Mouse (Mus musculus): ENCODE measurements around the gene Dscaml1.

The Dscaml1 gene

GRCm38 (mm10) chr9:45517993-45518705, 91.7 kb downstream of the Dscaml1 start:
- no peak for DNase-seq

GRCm38 (mm10) chr9:45519841-45520240, 93.4 kb downstream of the Dscaml1 start:
- DNase-seq: no peak

GRCm38 (mm10) chr9:45522866-45523265, 96.4 kb downstream of the Dscaml1 start:
- DNase-seq: no peak

GRCm38 (mm10) chr9:45524505-45524904, 98.1 kb downstream of the Dscaml1 start:
- DNase-seq: no peak

DNA sequence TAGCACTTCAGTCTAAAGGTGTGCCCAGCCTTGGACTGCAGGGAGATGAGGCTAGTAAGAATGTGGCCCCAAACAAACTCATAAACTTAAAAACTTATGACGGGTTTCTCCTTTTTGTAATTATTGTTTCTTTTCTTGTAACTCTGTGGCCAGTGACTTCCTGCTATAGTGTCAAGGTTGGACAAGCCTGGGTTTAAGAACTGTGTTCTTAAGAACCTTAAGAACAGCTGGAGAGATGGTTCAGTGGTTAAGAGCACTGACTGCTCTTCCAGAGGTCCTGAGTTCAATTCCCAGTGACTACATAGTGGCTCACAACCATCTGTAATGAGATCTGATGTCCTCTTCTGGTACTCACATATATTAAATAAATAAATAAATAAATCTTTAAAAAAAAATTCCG, 106.8 kb downstream of the Dscaml1 start:
- no peak for DNase-seq

- no peak for DNase-seq
Measured at GRCm38 (mm10) chr9:45534472-45534988, 108.1 kb downstream of the Dscaml1 start.

DNA sequence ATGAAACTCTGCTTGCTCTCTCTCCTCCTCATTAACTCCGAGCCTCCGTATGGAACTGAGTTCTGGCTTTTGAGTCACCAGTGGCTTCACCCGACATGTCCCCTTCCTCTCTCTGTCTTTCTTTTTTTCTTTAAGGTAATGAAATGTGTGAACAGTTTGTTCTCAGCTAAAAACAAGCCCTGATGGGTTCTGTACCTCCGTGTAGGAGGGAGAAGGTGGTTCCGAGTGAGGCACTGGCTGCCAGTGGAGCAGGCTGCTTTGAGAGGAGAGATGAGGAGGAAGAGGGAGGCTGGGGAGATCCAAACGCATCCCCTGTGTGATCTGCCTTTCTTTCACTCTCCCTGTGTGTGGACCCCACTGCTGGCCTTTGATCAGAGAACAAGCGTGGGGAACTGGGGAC, 111.2 kb downstream of the Dscaml1 start:
- no peak for DNase-seq

DNA sequence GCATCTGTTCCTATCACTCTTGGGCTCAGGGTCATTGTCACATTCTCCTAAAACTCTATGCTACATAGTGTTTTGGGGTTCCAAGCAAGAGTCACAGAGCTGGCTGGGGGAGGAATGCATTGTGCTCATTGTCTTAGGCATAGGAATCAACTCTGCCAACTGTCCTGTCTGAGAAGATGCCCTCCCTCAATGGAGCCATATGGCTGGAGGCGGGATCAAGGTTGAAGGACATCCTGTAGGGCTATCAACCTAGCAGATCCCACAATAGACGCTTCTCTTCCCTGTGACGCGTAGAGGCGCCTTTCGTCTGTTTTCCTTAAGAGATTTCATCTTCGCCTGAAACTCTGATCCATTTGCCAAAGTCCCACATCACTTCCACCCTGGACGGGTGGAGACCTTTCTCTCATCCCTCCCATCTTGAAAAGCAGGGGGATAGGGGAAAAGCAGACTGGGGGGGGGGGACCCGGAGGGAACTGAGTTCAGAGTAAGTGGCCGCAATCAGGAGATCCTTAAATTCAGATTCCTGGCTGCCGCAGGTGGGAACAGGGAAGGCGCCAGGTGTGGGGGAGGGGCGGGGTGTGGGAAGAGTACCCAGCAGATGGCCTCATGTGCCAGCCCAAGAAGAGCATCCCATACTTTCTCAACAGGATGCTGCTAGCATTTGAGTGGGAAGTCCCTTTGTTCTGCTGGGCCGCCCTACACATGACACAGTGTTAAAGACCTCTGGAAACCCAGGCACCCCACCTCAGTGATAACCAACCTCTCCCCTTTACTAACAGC, 113.0 kb downstream of the Dscaml1 start:
- no peak for DNase-seq

GRCm38 (mm10) chr9:45546024-45546638, 119.7 kb downstream of the Dscaml1 start:
- no peak for DNase-seq

DNA sequence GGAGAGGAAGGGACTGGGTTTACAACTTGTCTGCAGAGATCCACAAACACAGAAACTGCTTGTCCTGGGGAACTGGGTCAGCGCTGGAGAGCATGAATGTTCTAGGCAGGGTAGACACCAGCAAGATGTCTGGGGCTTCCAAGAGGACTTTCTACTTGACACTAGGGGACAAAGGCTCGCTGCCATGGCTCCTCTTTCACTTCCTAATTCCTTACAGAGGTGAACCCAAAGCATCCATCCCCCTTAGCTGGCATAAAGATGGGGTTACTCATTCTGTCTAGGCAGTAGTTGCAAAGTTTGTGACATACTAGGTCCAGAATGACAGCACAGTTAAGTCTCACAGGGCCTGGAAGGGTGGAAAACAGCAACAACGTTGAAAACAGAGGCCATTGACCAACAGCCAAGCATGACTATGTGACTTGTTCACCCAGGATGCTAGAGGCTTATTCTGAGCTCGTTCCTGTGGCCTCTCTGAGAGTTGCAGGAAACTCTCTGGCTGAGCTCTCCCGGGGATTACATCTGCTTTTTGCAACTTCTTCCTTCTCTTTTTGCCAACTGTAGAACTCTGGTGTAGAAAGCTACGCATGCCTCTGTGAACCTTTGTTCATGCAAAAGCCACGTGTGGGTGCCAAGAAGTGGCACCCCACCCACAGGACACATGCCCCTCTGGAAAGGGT, 120.6 kb downstream of the Dscaml1 start:
- peak; percentile 88 for DNase-seq

DNA sequence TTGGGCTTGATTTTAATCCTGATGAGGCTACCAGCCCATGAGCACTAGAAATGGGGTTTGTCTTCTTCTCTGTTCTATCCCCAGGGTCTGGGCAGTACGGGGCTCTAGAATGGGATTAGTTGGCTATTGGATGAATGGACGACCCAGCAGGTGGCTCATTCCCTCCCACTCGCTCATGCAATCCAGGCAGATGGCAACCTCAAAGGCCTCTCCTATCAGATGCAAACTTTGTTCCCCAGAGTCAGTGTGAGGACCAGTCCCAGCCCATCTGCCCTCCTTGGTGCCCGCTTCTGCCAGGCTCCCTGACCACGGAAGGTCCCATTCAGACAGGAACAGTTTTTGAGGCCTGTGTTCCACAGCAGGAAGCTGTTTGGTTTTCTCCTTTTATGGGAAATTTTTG, 123.4 kb downstream of the Dscaml1 start:
- DNase-seq: no peak

- no peak for DNase-seq
Measured at GRCm38 (mm10) chr9:45550210-45550609, 123.8 kb downstream of the Dscaml1 start.

- DNase-seq: no peak
Measured at GRCm38 (mm10) chr9:45550662-45551061, 124.2 kb downstream of the Dscaml1 start.

DNA sequence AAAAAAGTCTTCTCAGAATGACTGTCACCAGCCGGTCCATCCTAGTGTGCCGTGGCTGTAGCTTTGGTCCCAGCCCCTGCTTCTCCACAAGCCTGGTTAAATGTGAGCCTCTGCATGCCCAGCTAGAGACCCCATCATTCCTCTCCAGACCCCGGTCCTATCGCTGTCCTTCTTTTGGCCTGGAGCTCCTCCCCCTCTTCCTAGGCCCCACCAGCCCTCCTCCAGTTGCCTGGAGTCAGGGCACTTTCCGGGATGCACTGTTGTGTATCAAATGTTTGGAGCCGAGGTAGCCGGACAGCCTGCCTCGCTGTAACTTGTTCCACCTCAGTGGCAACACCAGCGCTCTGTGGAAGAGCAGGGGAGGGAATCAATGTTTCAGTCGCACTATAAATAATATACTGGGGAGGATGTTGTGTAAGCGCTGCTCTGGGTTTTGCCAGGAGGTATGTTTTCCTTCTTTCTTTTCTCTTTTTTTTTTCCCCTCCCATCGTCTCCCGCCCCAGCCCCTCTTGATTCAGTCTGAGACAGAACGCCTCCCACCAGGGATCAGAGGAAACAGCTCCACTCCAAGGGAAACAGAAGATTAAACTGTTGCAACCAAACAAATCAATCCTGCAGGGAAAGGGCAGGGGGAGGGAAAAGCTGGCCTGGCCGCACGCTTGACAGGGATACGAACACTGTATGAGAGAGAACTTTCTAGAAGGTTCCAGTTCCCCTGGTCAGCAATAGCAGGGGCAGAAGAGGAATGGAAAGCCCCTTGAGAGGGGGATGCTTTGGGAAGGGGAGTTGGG, 128.8 kb downstream of the Dscaml1 start:
- peak; percentile 93 for DNase-seq

- DNase-seq: no peak
Measured at GRCm38 (mm10) chr9:45556882-45557281, 130.5 kb downstream of the Dscaml1 start.

- peak; percentile 93 for DNase-seq
Measured at GRCm38 (mm10) chr9:45560987-45561386, 134.6 kb downstream of the Dscaml1 start.

DNA sequence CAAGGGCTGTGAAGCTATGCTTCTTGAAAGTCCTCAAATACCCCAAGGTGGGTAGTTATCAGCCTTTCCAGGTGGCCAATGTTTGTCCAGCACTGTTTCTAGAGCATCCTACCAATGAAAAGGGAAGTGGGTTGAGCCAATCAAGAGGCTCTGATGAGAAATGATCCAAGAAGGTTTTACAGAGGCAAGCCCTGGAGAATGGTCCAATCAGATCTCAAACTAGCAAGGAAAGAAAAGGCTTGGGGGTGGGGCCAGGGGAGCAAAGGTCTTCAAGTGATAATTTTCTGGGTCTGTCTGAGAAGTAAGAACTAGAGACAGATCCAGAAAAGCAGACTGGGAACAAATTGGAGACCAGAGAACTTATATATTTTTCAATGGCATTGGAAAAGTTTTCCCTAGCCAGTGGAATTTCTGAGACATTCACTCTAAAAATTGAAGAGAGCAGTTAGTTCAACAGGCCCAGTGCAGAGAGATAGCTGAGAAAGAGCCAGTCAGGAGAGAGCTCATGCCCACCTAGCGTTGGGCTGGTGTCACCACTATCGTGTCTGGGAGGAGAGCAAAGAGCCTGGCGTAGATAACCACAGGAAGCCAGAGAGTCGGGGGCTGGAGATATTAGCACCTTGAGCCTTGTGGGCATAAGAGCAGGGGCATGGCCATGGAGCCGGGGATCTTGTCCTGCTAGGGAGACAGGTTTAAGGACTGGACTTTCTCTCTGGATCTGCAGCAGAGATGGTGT, 140.6 kb downstream of the Dscaml1 start:
- DNase-seq: no peak

DNA sequence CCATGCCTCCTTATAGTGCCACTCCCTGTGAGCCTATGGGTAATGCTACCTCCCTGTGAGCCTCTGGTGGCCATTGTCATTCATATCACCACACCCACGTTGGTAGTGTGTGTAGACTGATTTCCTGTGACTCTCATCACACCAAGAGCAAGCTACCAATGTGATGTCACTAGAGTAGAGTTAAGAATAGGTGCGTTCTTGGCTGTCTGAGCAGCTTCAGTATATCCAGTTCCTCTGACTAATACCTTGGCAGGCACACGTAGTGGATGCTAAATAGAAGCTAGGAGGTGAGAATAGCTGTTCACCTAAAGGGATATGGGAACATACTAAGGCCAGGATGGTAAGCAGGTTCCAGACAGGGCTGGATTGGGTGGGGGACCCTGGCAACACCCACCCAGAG, 143.3 kb downstream of the Dscaml1 start:
- no peak for DNase-seq

DNA sequence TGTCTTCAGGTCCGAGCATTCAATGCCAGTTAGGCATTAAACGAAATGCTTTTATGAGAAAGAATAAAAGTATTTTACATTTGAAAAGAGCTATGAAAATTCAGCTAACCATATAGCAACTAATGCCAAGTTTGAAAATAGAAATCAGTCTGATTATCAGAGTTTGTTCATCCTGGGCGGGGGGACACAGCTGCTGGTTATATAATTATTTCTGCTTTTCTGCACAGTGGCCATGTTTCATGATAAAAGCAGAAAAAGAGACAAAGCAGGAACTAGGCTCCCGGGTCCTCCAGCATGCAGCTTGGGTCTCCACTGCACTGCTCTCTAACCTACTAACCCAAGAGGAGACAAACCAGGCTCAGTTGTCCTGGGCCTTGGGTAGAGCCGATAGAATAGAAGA, 143.9 kb downstream of the Dscaml1 start:
- no peak for DNase-seq

DNA sequence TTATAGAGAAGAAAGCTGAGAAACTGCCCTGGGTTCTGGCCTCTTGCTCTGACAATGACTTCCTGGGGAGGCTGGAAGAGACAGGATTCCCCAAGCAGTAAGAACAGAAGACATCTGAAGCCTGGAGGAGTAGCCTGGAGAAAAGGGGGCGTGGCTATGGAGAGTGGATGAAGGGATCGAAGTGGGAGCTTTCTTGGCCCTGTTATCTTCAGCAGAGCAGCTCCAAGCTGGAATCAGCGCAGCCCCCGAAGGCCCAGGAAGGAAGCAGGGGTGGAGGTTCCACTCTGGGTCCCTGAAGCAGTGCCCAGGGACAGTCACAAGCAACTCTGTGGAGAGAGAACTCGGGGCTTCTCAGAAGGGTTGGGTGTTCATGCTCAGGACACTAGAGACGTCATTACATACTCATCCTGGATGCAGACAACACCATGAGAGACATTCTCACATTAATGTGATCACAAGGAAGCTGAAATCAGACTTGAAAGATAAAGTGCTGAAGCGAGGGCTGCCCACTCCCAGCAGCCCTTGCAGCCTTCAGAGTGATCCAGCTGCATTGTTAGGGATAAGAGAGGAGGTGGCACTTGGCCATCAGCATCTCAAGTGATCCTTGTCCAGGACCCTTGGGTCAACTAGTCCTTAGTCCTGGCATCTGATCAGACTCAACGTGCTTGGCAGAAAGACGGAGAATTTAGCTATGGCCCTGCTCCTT, 146.5 kb downstream of the Dscaml1 start:
- peak; percentile 95 for DNase-seq

DNA sequence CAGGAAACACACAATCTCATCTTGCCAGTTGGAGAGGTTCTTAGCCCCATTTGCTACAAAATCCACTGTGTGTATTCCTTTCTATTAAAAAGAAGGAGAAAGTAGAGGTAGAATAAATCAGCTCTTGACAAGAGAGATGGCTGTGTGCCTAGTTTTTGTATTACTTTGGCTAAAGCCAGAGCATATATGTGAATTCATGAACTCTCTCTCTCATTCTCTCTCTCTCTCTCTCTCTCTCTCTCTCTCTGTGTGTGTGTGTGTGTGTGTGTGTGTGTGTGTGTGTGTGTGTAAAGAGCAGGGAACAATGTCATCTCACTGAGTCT, 147.0 kb downstream of the Dscaml1 start:
- no peak for DNase-seq
